Mouse (Mus musculus): Measurements from ENCODE around the gene Ninj1. TPM values are rescaled to one million over a fixed set of nuclear protein-coding genes. Genes with fewer than 3 reads are reported as not detected.

The Ninj1 gene
- polyA plus RNA-seq, 1 experiment from 2014 or later, result 54.5 TPM

- Histone ChIP-seq H3K9ac (replicated peaks; ENCODE audit: low read depth, low read length) (no peak overlapping the region), H3K4me1 (ENCODE audit: control insufficient read depth, insufficient read depth, low read length) (no peaks in the 10 kb centered on the region; the same call in 1 of the 2 replicates), H3K4me3 (ENCODE audit: low read depth, low read length) (no peak overlapping the region), H3K9me3 (ENCODE audit: control insufficient read depth, low read depth, low read length) (no peaks in the 10 kb centered on the region), H3K36me3 (ENCODE audit: control insufficient read depth, insufficient read depth, low read length) (no peaks in the 10 kb centered on the region), H3K27me3 (ENCODE audit: control insufficient read depth, insufficient read depth, low read length) (no peaks in the 10 kb centered on the region), H3K4me2 (replicated peaks; ENCODE audit: low read depth, low read length) (no peak overlapping the region), H3K27ac (ENCODE audit: low read length) (no peak overlapping the region)
- 96% methylated on average over 2 of the region's 2 CpGs for WGBS
- no peak for ATAC-seq (ENCODE audit: insufficient number of reproducible peaks, insufficient read depth, low FRiP score, low read depth)
Measured at GRCm38 (mm10) chr13:49206341-49206740, 19.1 kb downstream of the Ninj1 start.

GRCm38 (mm10) chr13:49209306-49209705 is 22.0 kb downstream of the Ninj1 start:
- H3K4me1 ChIP-seq (ENCODE audit: control insufficient read depth, insufficient read depth, low read length), result peaks cover 7% of the 10 kb centered on the region; the same call in 1 of the 2 replicates
- WGBS, result 60% methylated on average over 7 of the region's 7 CpGs
- H3K36me3 ChIP-seq (ENCODE audit: control insufficient read depth, insufficient read depth, low read length), result no peaks in the 10 kb centered on the region
- ATAC-seq (ENCODE audit: insufficient number of reproducible peaks, insufficient read depth, low FRiP score, low read depth), result no peak
- no peaks in the 10 kb centered on the region for H3K27me3 ChIP-seq (ENCODE audit: control insufficient read depth, insufficient read depth, low read length)
- no peak overlapping the region for H3K4me2 ChIP-seq (replicated peaks; ENCODE audit: low read depth, low read length)
- no peak overlapping the region for H3K4me3 ChIP-seq (ENCODE audit: low read depth, low read length)
- no peaks in the 10 kb centered on the region for H3K9me3 ChIP-seq (ENCODE audit: control insufficient read depth, low read depth, low read length)
- H3K9ac ChIP-seq (replicated peaks; ENCODE audit: low read depth, low read length), result no peak overlapping the region
- no peak overlapping the region for H3K27ac ChIP-seq (ENCODE audit: low read length)

GRCm38 (mm10) chr13:49212711-49213500 is 25.6 kb downstream of the Ninj1 start:
- WGBS, result 88% methylated on average over 4 of the region's 4 CpGs
- H3K9me3 ChIP-seq (ENCODE audit: control insufficient read depth, low read depth, low read length), result no peaks in the 10 kb centered on the region
- H3K4me1 ChIP-seq (ENCODE audit: control insufficient read depth, insufficient read depth, low read length), result peaks cover 20% of the 10 kb centered on the region; the same call in 1 of the 2 replicates

GRCm38 (mm10) chr13:49213531-49213932 is 26.2 kb downstream of the Ninj1 start:
- Histone ChIP-seq H3K4me1 (ENCODE audit: control insufficient read depth, insufficient read depth, low read length) (peaks cover 20% of the 10 kb centered on the region; the same call in 1 of the 2 replicates), H3K27me3 (ENCODE audit: control insufficient read depth, insufficient read depth, low read length) (no peaks in the 10 kb centered on the region), H3K27ac (ENCODE audit: low read length) (no peak overlapping the region), H3K9me3 (ENCODE audit: control insufficient read depth, low read depth, low read length) (no peaks in the 10 kb centered on the region), H3K4me2 (replicated peaks; ENCODE audit: low read depth, low read length) (no peak overlapping the region), H3K4me3 (ENCODE audit: low read depth, low read length) (no peak overlapping the region), H3K36me3 (ENCODE audit: control insufficient read depth, insufficient read depth, low read length) (no peaks in the 10 kb centered on the region), H3K9ac (replicated peaks; ENCODE audit: low read depth, low read length) (no peak overlapping the region)
- ATAC-seq (ENCODE audit: insufficient number of reproducible peaks, insufficient read depth, low FRiP score, low read depth), result no peak
- WGBS, result 63% methylated on average over 4 of the region's 4 CpGs

More at GRCm38 (mm10) chr13:49212711-49213500, 25.6 kb downstream of the Ninj1 start:
- Histone ChIP-seq H3K4me3 (ENCODE audit: low read depth, low read length) (no peak overlapping the region), H3K27me3 (ENCODE audit: control insufficient read depth, insufficient read depth, low read length) (no peaks in the 10 kb centered on the region), H3K27ac (ENCODE audit: low read length) (no peak overlapping the region), H3K9ac (replicated peaks; ENCODE audit: low read depth, low read length) (no peak overlapping the region), H3K36me3 (ENCODE audit: control insufficient read depth, insufficient read depth, low read length) (no peaks in the 10 kb centered on the region), H3K4me2 (replicated peaks; ENCODE audit: low read depth, low read length) (no peak overlapping the region)
- ATAC-seq (ENCODE audit: insufficient number of reproducible peaks, insufficient read depth, low FRiP score, low read depth), result no peak

GRCm38 (mm10) chr13:49214454-49214853 is 27.2 kb downstream of the Ninj1 start:
- Histone ChIP-seq H3K9ac (replicated peaks; ENCODE audit: low read depth, low read length) (no peak overlapping the region), H3K9me3 (ENCODE audit: control insufficient read depth, low read depth, low read length) (no peaks in the 10 kb centered on the region), H3K4me3 (ENCODE audit: low read depth, low read length) (no peak overlapping the region), H3K27ac (ENCODE audit: low read length) (no peak overlapping the region), H3K36me3 (ENCODE audit: control insufficient read depth, insufficient read depth, low read length) (no peaks in the 10 kb centered on the region), H3K4me2 (replicated peaks; ENCODE audit: low read depth, low read length) (0 out of 2 replicates have a peak overlapping the region, but pooled peaks have one; percentile 74), H3K27me3 (ENCODE audit: control insufficient read depth, insufficient read depth, low read length) (no peaks in the 10 kb centered on the region), H3K4me1 (ENCODE audit: control insufficient read depth, insufficient read depth, low read length) (peaks cover 20% of the 10 kb centered on the region; the same call in 1 of the 2 replicates)
- WGBS, result 79% methylated on average over 3 of the region's 3 CpGs
- no peak for ATAC-seq (ENCODE audit: insufficient number of reproducible peaks, insufficient read depth, low FRiP score, low read depth)

GRCm38 (mm10) chr13:49215128-49215503 is 27.8 kb downstream of the Ninj1 start:
- no peaks in the 10 kb centered on the region for H3K36me3 ChIP-seq (ENCODE audit: control insufficient read depth, insufficient read depth, low read length)
- peak overlapping the region; percentile 63; the same call in 1 of the 2 replicates for H3K27ac ChIP-seq (ENCODE audit: low read length)
- H3K27me3 ChIP-seq (ENCODE audit: control insufficient read depth, insufficient read depth, low read length), result no peaks in the 10 kb centered on the region
- peak overlapping the region; percentile 85 for H3K4me3 ChIP-seq (ENCODE audit: low read depth, low read length)
- no peaks in the 10 kb centered on the region for H3K9me3 ChIP-seq (ENCODE audit: control insufficient read depth, low read depth, low read length)
- H3K4me1 ChIP-seq (ENCODE audit: control insufficient read depth, insufficient read depth, low read length), result peaks cover 20% of the 10 kb centered on the region; the same call in 1 of the 2 replicates
- ATAC-seq (ENCODE audit: insufficient number of reproducible peaks, insufficient read depth, low FRiP score, low read depth), result no peak
- peak overlapping the region; percentile 74 for H3K4me2 ChIP-seq (replicated peaks; ENCODE audit: low read depth, low read length)
- peak overlapping the region; percentile 60 for H3K9ac ChIP-seq (replicated peaks; ENCODE audit: low read depth, low read length)
- 13% methylated on average over 5 of the region's 5 CpGs for WGBS

- under 1% methylated on average over 78 of the region's 78 CpGs for WGBS
- no peaks in the 10 kb centered on the region for H3K36me3 ChIP-seq (ENCODE audit: control insufficient read depth, insufficient read depth, low read length)
- H3K4me1 ChIP-seq (ENCODE audit: control insufficient read depth, insufficient read depth, low read length), result peaks cover 20% of the 10 kb centered on the region; the same call in 1 of the 2 replicates
- no peaks in the 10 kb centered on the region for H3K27me3 ChIP-seq (ENCODE audit: control insufficient read depth, insufficient read depth, low read length)
- peak within 1 kb of the TSS; percentile 60 for H3K9ac ChIP-seq (replicated peaks; ENCODE audit: low read depth, low read length)
- H3K4me3 ChIP-seq (ENCODE audit: low read depth, low read length), result peak within 1 kb of the TSS; percentile 85
- peak; percentile 92 for ATAC-seq (ENCODE audit: insufficient number of reproducible peaks, insufficient read depth, low FRiP score, low read depth)
- H3K4me2 ChIP-seq (replicated peaks; ENCODE audit: low read depth, low read length), result peak within 1 kb of the TSS; percentile 74
- H3K9me3 ChIP-seq (ENCODE audit: control insufficient read depth, low read depth, low read length), result no peaks in the 10 kb centered on the region
- H3K27ac ChIP-seq (ENCODE audit: low read length), result peak within 1 kb of the TSS; percentile 75
Measured at GRCm38 (mm10) chr13:49215504-49216219, 28.4 kb downstream of the Ninj1 start, which contains the start of gene Card19. Gene Card19 (minus strand): TSS chr13:49216037.

- WGBS, result 5% methylated on average over 17 of the region's 17 CpGs
- peak; percentile 62 for ATAC-seq (ENCODE audit: insufficient number of reproducible peaks, insufficient read depth, low FRiP score, low read depth)
Measured at GRCm38 (mm10) chr13:49216220-49216552, 28.9 kb downstream of the Ninj1 start.

More at GRCm38 (mm10) chr13:49216220-49216552, 28.9 kb downstream of the Ninj1 start:
- peak overlapping the region; percentile 75 for H3K27ac ChIP-seq (ENCODE audit: low read length)
- H3K4me3 ChIP-seq (ENCODE audit: low read depth, low read length), result peak overlapping the region; percentile 85
- H3K36me3 ChIP-seq (ENCODE audit: control insufficient read depth, insufficient read depth, low read length), result no peaks in the 10 kb centered on the region
- H3K27me3 ChIP-seq (ENCODE audit: control insufficient read depth, insufficient read depth, low read length), result no peaks in the 10 kb centered on the region
- H3K9me3 ChIP-seq (ENCODE audit: control insufficient read depth, low read depth, low read length), result no peaks in the 10 kb centered on the region; the same call in 1 of the 2 replicates
- H3K4me1 ChIP-seq (ENCODE audit: control insufficient read depth, insufficient read depth, low read length), result peaks cover 20% of the 10 kb centered on the region; the same call in 1 of the 2 replicates
- H3K4me2 ChIP-seq (replicated peaks; ENCODE audit: low read depth, low read length), result peak overlapping the region; percentile 74
- peak overlapping the region; percentile 30; the same call in 1 of the 2 replicates for H3K9ac ChIP-seq (replicated peaks; ENCODE audit: low read depth, low read length)

Measured in stomach, embryonic 14.5 days (tissue).